Mouse (Mus musculus) neural tube, embryonic 14.5 days (tissue): ENCODE results near the gene Fam131a. TPM values are rescaled to one million over a fixed set of nuclear protein-coding genes. Genes with fewer than 3 reads are reported as not detected.

ENCODE experiments used
- ATAC-seq: fragments of 200-750 bp; cut with Nextera tagmentation; 2 replicates; pipeline ENCODE4 v1.8.0; 2017; ENCODE audit warnings: low read depth, mild to moderate bottlenecking, moderate TSS enrichment, moderate library complexity
- H3K27ac ChIP-seq: fragments of 300-500 bp; sonication (generic); 2 replicates; pipeline ENCODE4 v1.5.1; 2014; ENCODE audit warnings: low read depth, mild to moderate bottlenecking, control low read depth, low read length, moderate library complexity, mixed read lengths
- H3K27me3 ChIP-seq: fragments of 300-500 bp; sonication (generic); 2 replicates; pipeline ENCODE4 v1.6.1; 2014; ENCODE audit warnings: low read length; ENCODE audit not compliant: control insufficient read depth, insufficient read depth
- H3K36me3 ChIP-seq: fragments of 300-500 bp; sonication (generic); 2 replicates; pipeline ENCODE4 v1.6.1; 2014; ENCODE audit warnings: low read length, mixed read lengths; ENCODE audit not compliant: control insufficient read depth, insufficient read depth
- H3K4me1 ChIP-seq: fragments of 300-500 bp; sonication (generic); 2 replicates; pipeline ENCODE4 v1.6.1; 2014; ENCODE audit warnings: low read length; ENCODE audit not compliant: control insufficient read depth, insufficient read depth
- H3K4me2 ChIP-seq: fragments of 300-500 bp; sonication (generic); 2 replicates; pipeline ENCODE4 v1.6.1; 2014; ENCODE audit warnings: mild to moderate bottlenecking, low read depth, low read length, control low read depth
- H3K4me3 ChIP-seq: fragments of 300-500 bp; sonication (generic); 2 replicates; pipeline ENCODE4 v1.5.1; 2014; ENCODE audit warnings: low read depth, low read length, control low read depth, mixed read lengths
- H3K9ac ChIP-seq: fragments of 300-500 bp; sonication (generic); replicated peaks from 2 replicates; pipeline ENCODE4 v1.6.1; 2014; ENCODE audit warnings: low read depth, mild to moderate bottlenecking, control low read depth, low read length, mixed read lengths
- H3K9me3 ChIP-seq: fragments of 300-500 bp; sonication (generic); 2 replicates; pipeline ENCODE4 v1.6.1; 2016; ENCODE audit warnings: low read length; ENCODE audit not compliant: control insufficient read depth
- WGBS: fragments of 180-500 bp; shearing (Covaris S2); extraction: QIAGEN DNeasy Blood & Tissue Kit; methylation state at CpG from one replicate; pipeline ENCODE4 v1.1.7; 2014; 5-methylcytosine and 5-hydroxymethylcytosine counted together
- polyA plus RNA-seq: library from polyadenylated mRNA; unstranded; fragments of >200 nt; fragmentation: Nextera tagmentation; extraction: Ambion mirVana; gene quantifications from 2 replicates; pipeline ENCODE4 v1.2.1, GENCODE M21; 2014

The Fam131a gene
- polyA plus RNA-seq, 1 experiment from 2014 or later: 48.2 TPM

DNA sequence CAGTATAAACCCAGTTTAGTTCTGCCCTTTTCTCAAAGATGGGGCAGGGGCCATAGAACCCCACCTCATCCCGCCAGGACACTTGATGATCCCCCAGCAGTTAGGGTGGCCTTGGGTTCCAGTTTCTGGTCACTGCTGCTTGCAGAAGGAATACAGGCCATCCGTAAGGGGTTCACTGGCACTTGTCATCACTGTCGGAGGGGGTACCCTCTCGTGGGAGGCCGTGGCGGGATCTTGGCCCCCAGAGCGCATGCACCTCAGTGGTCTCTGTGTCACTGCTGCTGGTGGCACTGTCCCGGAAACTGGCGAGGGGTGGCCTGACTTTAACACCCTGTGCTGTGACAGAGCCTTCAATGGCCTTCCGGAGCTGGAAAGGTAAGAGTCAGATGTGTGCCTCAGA lies 10.0 kb downstream of the Fam131a start:
- 95% methylated on average over 10 of the region's 10 CpGs for WGBS

DNA sequence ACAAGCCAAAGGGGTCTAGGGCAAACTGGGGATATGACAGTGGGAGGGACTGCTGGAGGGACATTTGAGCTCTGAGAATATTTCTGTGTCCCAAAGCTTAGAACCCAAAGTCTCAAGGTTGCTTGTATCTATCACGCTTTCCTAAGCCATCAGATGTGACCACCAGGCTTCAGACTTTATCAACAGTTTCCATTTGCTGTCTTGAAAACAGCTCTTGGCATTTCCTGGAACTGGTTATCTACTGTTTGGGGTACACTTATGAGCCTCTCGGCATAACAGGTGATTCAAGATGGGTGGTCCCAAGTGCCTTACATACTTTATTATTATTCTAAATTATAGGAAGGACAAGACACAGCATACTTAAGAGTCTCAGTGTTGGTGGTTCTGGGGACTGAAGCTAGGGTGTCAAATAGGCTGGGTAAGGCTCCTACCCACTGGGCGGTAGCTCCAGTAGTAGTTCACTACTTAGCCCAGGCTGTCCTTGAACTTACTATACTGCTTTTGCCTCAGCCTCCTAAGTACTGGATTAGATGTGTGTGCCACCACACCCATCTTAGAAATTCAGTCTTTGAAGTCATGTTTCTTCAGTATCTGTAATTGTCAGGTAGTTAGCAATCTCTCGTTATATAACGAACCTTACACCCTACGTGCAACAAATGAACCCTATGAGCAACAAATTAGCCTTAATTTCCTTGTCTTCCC lies 10.8 kb downstream of the Fam131a start:
- 97% methylated on average over 6 of the region's 6 CpGs for WGBS
- H3K4me2 ChIP-seq: no peak overlapping the region
- no peak for ATAC-seq
- H3K9ac ChIP-seq: no peak overlapping the region
- no peak overlapping the region for H3K4me3 ChIP-seq
- H3K36me3 ChIP-seq: peaks cover 36% of the 10 kb centered on the region
- H3K4me1 ChIP-seq: peaks cover 14% of the 10 kb centered on the region; the same call in 1 of the 2 replicates
- H3K9me3 ChIP-seq: no peaks in the 10 kb centered on the region
- H3K27ac ChIP-seq: no peak overlapping the region
- H3K27me3 ChIP-seq: no peaks in the 10 kb centered on the region

More for the DNA sequence above, 10.0 kb downstream of the Fam131a start:
- H3K36me3 ChIP-seq: peaks cover 37% of the 10 kb centered on the region
- no peak overlapping the region for H3K9ac ChIP-seq
- H3K27me3 ChIP-seq: no peaks in the 10 kb centered on the region
- H3K9me3 ChIP-seq: no peaks in the 10 kb centered on the region
- H3K4me1 ChIP-seq: peaks cover 14% of the 10 kb centered on the region; the same call in 1 of the 2 replicates
- H3K4me3 ChIP-seq: no peak overlapping the region
- no peak overlapping the region for H3K4me2 ChIP-seq
- no peak overlapping the region for H3K27ac ChIP-seq
- no peak for ATAC-seq

DNA sequence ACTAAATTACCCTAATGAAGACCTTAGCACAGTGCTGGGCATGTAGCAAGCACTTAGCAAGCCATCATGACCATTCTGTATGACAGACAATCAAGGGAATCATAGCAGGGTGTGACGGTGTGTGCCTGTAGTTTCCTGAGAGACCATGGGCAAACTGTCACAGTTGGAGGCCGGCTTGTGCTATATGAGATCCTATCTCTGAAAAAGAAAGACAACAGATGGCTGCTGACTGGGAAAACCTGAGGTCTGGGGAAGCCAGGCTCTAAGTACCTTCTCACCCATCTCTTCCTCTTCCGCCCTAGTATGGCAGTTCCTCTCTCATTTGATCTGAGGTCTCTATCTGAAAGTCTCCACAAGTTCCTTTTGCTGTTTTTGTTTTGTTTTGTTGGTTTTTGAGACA lies 12.7 kb downstream of the Fam131a start:
- Histone ChIP-seq H3K27ac (no peak overlapping the region), H3K9ac (no peak overlapping the region), H3K4me1 (peaks cover 14% of the 10 kb centered on the region; the same call in 1 of the 2 replicates), H3K4me2 (no peak overlapping the region), H3K9me3 (no peaks in the 10 kb centered on the region), H3K36me3 (peaks cover 27% of the 10 kb centered on the region), H3K4me3 (no peak overlapping the region), H3K27me3 (no peaks in the 10 kb centered on the region)
- WGBS: 88% methylated on average over 3 of the region's 3 CpGs
- ATAC-seq: no peak

DNA sequence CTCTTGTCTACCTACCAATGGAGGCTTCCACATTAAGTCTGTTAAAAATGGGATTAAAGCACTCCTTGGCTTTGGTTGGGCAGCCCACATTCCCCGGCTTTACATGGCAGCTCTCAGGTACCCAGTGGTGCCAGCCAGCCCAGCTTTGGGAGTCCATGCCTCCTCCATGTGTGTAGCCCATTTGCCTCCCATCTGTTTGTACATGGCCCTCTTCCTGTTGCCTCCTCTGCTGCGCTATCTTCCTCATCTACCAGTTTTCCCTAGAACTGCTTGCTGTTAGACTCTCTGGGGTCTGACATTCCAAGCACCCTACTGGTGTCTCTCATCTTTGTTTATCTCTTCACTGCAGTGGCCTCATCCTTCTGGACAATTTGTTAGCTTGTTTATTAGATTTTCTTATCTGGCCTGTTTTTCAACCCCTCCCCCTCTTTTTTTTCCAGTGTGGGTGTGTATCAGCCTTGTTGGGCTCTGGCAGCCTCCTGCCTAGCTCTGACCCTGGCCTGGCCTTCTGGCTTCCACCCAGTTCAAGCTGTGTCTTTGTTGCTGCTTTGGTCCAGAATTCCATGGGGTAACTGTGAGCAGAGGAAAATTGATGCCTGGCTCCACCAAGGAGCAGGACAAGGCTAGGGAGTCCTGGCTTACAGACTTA lies 13.5 kb downstream of the Fam131a start:
- 90% methylated on average over 2 of the region's 2 CpGs for WGBS
- H3K4me1 ChIP-seq: peaks cover 12% of the 10 kb centered on the region; the same call in 1 of the 2 replicates
- H3K27me3 ChIP-seq: no peaks in the 10 kb centered on the region
- no peak overlapping the region for H3K27ac ChIP-seq
- H3K9me3 ChIP-seq: no peaks in the 10 kb centered on the region
- H3K4me2 ChIP-seq: no peak overlapping the region
- no peak overlapping the region for H3K9ac ChIP-seq
- no peak overlapping the region for H3K4me3 ChIP-seq
- no peak for ATAC-seq
- H3K36me3 ChIP-seq: peaks cover 30% of the 10 kb centered on the region

DNA sequence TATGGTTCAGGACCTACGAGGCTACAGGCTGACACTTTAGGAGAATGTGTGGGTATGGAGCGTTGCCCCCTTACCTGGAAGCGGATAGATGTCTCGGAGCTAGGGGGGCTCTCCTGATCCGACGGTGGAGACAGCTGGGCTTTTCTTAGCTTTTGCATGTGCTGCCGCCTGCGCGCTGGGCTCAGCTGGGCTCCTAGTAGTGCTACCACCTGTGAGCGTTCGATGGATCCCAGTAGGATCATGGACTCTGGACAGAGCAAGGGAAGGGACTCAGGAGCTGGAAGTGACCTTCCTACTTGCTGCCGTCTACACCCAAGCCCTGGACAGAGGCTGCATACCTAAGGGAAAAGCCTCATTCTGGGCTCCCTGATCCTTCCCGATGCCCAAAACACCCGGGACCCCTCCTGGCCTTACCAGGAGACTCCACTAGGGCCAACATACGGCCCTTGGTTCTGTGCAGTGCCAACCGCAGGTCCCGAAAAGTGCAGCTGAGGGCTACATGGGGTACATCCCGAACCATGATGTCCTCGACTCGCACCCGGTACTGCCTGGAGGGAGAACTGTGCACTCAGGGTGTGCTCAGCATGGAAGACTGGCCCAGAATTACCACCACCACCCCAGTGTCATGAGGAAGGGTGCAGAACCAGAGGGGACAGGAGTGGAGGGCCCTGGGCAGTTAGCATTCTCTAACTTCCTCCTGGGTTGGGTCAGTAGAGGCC lies 15.3 kb downstream of the Fam131a start:
- peak; percentile 2; the same call in 1 of the 2 replicates for ATAC-seq
- H3K4me2 ChIP-seq: no peak overlapping the region
- H3K4me3 ChIP-seq: no peak overlapping the region
- no peaks in the 10 kb centered on the region for H3K9me3 ChIP-seq
- peaks cover under 1% of the 10 kb centered on the region; the same call in 1 of the 2 replicates for H3K4me1 ChIP-seq
- H3K9ac ChIP-seq: no peak overlapping the region
- H3K27ac ChIP-seq: no peak overlapping the region
- H3K27me3 ChIP-seq: no peaks in the 10 kb centered on the region
- peaks cover 34% of the 10 kb centered on the region for H3K36me3 ChIP-seq
- WGBS: 93% methylated on average over 21 of the region's 21 CpGs

DNA sequence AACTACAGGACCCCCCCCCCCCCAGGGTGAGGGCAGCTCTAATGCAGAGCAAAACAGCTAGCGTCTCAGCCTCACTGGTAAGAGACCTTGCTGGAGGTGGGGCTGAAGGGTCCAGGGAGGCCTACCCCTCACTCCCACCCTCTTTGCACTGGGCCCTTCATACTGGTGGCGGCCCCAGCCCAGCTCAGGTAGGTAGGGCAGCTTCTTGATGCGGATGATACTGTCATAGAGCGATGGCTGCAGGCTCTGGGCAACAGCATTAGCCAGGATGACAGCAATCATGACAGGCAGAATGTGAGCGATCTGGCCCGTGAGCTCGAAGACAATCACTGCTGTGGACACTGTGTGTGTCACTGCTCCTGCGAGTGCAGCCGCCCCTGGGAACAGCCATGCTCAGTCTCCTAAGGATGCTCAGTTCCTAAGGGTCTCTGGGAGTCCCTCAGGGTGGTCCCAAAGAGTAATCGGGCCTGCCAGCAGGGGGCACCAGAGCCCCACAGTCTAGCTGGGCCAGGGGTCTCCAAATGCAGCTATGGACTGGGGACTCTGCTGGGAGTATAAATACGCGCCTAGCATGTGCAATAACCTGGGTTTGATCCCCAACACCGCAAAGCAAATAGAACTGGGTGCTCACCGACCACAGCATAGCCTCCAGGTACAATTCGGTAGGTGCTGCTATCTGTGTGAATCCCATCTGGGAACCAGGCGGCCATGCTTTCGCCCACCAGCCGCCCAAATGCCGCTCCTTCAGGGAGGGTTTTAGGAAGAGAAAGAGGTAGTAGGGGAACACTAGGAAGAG lies 16.1 kb downstream of the Fam131a start:
- peaks cover 34% of the 10 kb centered on the region for H3K36me3 ChIP-seq
- H3K4me3 ChIP-seq: no peak overlapping the region
- no peaks in the 10 kb centered on the region for H3K9me3 ChIP-seq
- peaks cover 9% of the 10 kb centered on the region for H3K4me1 ChIP-seq
- peak; percentile 58; the same call in 1 of the 2 replicates for ATAC-seq
- H3K9ac ChIP-seq: no peak overlapping the region
- no peak overlapping the region for H3K27ac ChIP-seq
- 69% methylated on average over 19 of the region's 19 CpGs for WGBS
- H3K27me3 ChIP-seq: no peaks in the 10 kb centered on the region
- H3K4me2 ChIP-seq: no peak overlapping the region

DNA sequence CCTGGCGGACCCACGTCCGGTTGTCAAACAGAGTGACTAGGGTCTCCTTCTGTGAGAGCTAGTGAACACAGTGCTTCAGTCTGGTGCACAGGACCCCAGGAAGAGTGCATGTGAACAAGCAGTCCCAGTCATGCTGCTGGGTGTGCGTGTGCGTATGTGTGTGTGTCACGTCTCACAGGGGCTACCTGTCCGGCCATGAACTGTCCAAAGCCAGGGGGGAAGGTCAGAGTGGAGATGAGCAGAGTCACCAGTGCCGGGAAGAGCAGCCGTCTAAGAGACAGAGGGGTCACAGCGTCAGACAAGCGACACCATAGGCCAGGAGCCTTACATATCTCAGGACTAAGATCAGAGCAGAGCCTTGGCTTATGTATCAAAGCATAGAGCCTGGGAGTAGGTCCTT lies 17.3 kb downstream of the Fam131a start:
- ATAC-seq: no peak
- Histone ChIP-seq H3K4me1 (peaks cover 21% of the 10 kb centered on the region), H3K4me2 (no peak overlapping the region), H3K9ac (no peak overlapping the region), H3K36me3 (peaks cover 29% of the 10 kb centered on the region), H3K9me3 (no peaks in the 10 kb centered on the region), H3K27ac (no peak overlapping the region), H3K27me3 (no peaks in the 10 kb centered on the region), H3K4me3 (no peak overlapping the region)
- 94% methylated on average over 11 of the region's 11 CpGs for WGBS

DNA sequence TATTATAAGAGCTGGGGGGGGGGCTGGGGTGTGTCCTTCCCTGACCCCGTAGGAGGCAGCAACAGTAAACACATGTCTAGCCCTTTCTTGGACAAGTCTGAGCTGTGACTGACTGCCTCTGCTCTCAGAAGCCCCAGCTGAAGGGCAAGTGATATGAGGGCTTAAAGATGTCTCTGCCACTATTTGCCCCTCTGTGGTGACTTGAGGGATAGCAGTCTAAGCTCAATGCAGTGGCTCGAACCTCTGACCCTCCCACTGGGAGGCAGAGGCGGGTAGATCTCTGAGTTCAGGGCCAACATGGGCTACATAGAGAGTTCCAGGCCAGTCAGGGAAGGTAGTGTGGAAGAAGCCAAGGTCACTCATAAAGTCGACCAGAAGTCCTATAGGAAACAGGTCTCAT lies 17.8 kb downstream of the Fam131a start:
- Histone ChIP-seq H3K4me3 (no peak overlapping the region), H3K9ac (no peak overlapping the region), H3K4me2 (no peak overlapping the region), H3K9me3 (no peaks in the 10 kb centered on the region), H3K4me1 (peaks cover 24% of the 10 kb centered on the region), H3K27me3 (no peaks in the 10 kb centered on the region), H3K36me3 (peaks cover 29% of the 10 kb centered on the region), H3K27ac (no peak overlapping the region)
- no peak for ATAC-seq
- 91% methylated on average over 4 of the region's 4 CpGs for WGBS
